Mouse (Mus musculus): ENCODE measurements around the gene Tspear. TPM values are rescaled to one million over a fixed set of nuclear protein-coding genes. Genes with fewer than 3 reads are reported as not detected.
"Not testable (repeated sequence)": the region's sequence is repeated elsewhere in the genome, so short reads cannot be mapped to it uniquely, and the experiment has no call there.

The Tspear gene
- polyA plus RNA-seq, 1 experiment from 2014 or later: 0.16 TPM

- H3K4me1 ChIP-seq (replicated peaks; ENCODE audit: control insufficient read depth, insufficient read depth, low read length); H3K4me2 ChIP-seq; H3K36me3 ChIP-seq (ENCODE audit: control insufficient read depth, insufficient read depth, low read length); H3K27ac ChIP-seq (ENCODE audit: low read depth, low read length); H3K9ac ChIP-seq (ENCODE audit: low read depth, low read length); ATAC-seq (replicated peaks; ENCODE audit: low FRiP score); DNase-seq (ENCODE audit: low spot score); H3K9me3 ChIP-seq (ENCODE audit: control insufficient read depth, low read length); H3K4me3 ChIP-seq (ENCODE audit: low read depth, low read length); H3K27me3 ChIP-seq (replicated peaks; ENCODE audit: control insufficient read depth, insufficient read depth, low read length): not testable (repeated sequence)
- WGBS: 40% methylated on average over 1 of the region's 1 CpGs
Observed at GRCm38 (mm10) chr10:77787876-77788275, 101.5 kb downstream of the Tspear start, which contains the start of gene Gm7137. Gene Gm7137 (minus strand): TSS chr10:77788200.

- no peaks in the 10 kb centered on the region for H3K9me3 ChIP-seq (ENCODE audit: control insufficient read depth, low read length)
- WGBS: 70% methylated on average over 2 of the region's 2 CpGs
- no peak overlapping the region for H3K4me2 ChIP-seq
- no peak overlapping the region for H3K27ac ChIP-seq (ENCODE audit: low read depth, low read length)
- ATAC-seq (replicated peaks; ENCODE audit: low FRiP score): no peak
- no peaks in the 10 kb centered on the region for H3K4me1 ChIP-seq (replicated peaks; ENCODE audit: control insufficient read depth, insufficient read depth, low read length)
- H3K36me3 ChIP-seq (ENCODE audit: control insufficient read depth, insufficient read depth, low read length): no peaks in the 10 kb centered on the region
- no peak overlapping the region for H3K9ac ChIP-seq (ENCODE audit: low read depth, low read length)
- no peaks in the 10 kb centered on the region for H3K27me3 ChIP-seq (replicated peaks; ENCODE audit: control insufficient read depth, insufficient read depth, low read length)
- H3K4me3 ChIP-seq (ENCODE audit: low read depth, low read length): no peak overlapping the region
- no peak for DNase-seq (ENCODE audit: low spot score)
Observed at GRCm38 (mm10) chr10:77788621-77789020, 102.3 kb downstream of the Tspear start.

- Histone ChIP-seq H3K4me3 (ENCODE audit: low read depth, low read length) (no peak within 1 kb of the TSS), H3K36me3 (ENCODE audit: control insufficient read depth, insufficient read depth, low read length) (no peaks in the 10 kb centered on the region), H3K27me3 (replicated peaks; ENCODE audit: control insufficient read depth, insufficient read depth, low read length) (no peaks in the 10 kb centered on the region), H3K27ac (ENCODE audit: low read depth, low read length) (no peak within 1 kb of the TSS), H3K4me2 (no peak within 1 kb of the TSS), H3K4me1 (replicated peaks; ENCODE audit: control insufficient read depth, insufficient read depth, low read length) (no peaks in the 10 kb centered on the region), H3K9me3 (ENCODE audit: control insufficient read depth, low read length) (no peaks in the 10 kb centered on the region), H3K9ac (ENCODE audit: low read depth, low read length) (no peak within 1 kb of the TSS)
- ATAC-seq (replicated peaks; ENCODE audit: low FRiP score): no peak
- WGBS: 35% methylated on average over 2 of the region's 2 CpGs
- no peak for DNase-seq (ENCODE audit: low spot score)
Observed at GRCm38 (mm10) chr10:77794976-77795375, 108.6 kb downstream of the Tspear start, which contains the start of gene Gm9639. Gene Gm9639 (minus strand): TSS chr10:77795076.

GRCm38 (mm10) chr10:77797677-77798076 lies 111.3 kb downstream of the Tspear start:
- 25% methylated on average over 3 of the region's 3 CpGs for WGBS

DNA sequence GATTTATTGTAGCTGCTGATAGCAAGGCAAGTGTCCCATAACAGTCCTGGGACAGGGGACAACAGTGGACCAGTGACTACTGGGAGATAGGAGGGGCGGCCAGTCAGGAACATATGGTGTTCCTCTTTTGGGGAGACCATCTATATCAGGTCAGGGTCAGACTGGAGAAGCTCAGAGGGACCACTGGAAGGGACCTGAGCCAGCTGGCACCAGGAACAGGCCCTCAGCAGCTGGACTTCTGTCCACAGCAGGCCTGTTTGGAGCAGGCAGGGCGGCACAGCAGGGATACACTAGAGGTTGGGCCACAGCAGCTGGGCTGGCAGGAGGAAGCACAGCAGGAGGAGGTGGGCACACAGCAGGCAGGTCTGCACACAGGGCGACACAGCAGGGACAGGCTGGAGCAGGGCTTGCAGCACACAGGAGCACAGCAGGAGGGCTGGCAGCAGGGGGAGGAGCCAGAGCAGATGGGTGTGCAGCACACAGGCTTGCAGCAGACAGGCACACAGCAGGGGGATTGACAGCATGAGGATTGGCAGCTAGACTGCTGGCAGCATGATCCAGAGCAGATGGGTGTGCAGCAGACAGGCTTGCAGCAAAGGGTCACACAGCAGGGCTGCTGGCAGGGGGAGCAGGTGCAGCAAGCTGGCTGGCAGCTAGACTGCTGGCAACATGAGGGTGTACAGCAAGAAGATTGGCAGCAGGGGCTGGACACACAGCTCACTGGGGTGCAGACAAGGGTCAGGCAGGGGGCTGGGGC lies 112.0 kb downstream of the Tspear start:
- not testable (repeated sequence) for H3K4me2 ChIP-seq; H3K36me3 ChIP-seq (ENCODE audit: control insufficient read depth, insufficient read depth, low read length); H3K27ac ChIP-seq (ENCODE audit: low read depth, low read length); DNase-seq (ENCODE audit: low spot score); H3K9me3 ChIP-seq (ENCODE audit: control insufficient read depth, low read length); H3K4me1 ChIP-seq (replicated peaks; ENCODE audit: control insufficient read depth, insufficient read depth, low read length); H3K9ac ChIP-seq (ENCODE audit: low read depth, low read length); ATAC-seq (replicated peaks; ENCODE audit: low FRiP score); H3K4me3 ChIP-seq (ENCODE audit: low read depth, low read length); H3K27me3 ChIP-seq (replicated peaks; ENCODE audit: control insufficient read depth, insufficient read depth, low read length)
- WGBS: 40% methylated on average over 3 of the region's 3 CpGs

More at GRCm38 (mm10) chr10:77797677-77798076, 111.3 kb downstream of the Tspear start:
- Histone ChIP-seq H3K9me3 (ENCODE audit: control insufficient read depth, low read length) (no peaks in the 10 kb centered on the region), H3K36me3 (ENCODE audit: control insufficient read depth, insufficient read depth, low read length) (no peaks in the 10 kb centered on the region), H3K4me1 (replicated peaks; ENCODE audit: control insufficient read depth, insufficient read depth, low read length) (no peaks in the 10 kb centered on the region), H3K27ac (ENCODE audit: low read depth, low read length) (no peak overlapping the region), H3K27me3 (replicated peaks; ENCODE audit: control insufficient read depth, insufficient read depth, low read length) (no peaks in the 10 kb centered on the region), H3K4me2 (no peak overlapping the region), H3K9ac (ENCODE audit: low read depth, low read length) (no peak overlapping the region), H3K4me3 (ENCODE audit: low read depth, low read length) (no peak overlapping the region)
- ATAC-seq (replicated peaks; ENCODE audit: low FRiP score) (no peak), DNase-seq (ENCODE audit: low spot score) (no peak)

- no peak within 1 kb of the TSS for H3K9ac ChIP-seq (ENCODE audit: low read depth, low read length)
- no peak within 1 kb of the TSS for H3K27ac ChIP-seq (ENCODE audit: low read depth, low read length)
- no peaks in the 10 kb centered on the region for H3K27me3 ChIP-seq (replicated peaks; ENCODE audit: control insufficient read depth, insufficient read depth, low read length)
- DNase-seq (ENCODE audit: low spot score): no peak
- no peaks in the 10 kb centered on the region for H3K4me1 ChIP-seq (replicated peaks; ENCODE audit: control insufficient read depth, insufficient read depth, low read length)
- ATAC-seq (replicated peaks; ENCODE audit: low FRiP score): no peak
- 64% methylated on average over 8 of the region's 8 CpGs for WGBS
- H3K4me2 ChIP-seq: no peak within 1 kb of the TSS
- no peak within 1 kb of the TSS for H3K4me3 ChIP-seq (ENCODE audit: low read depth, low read length)
- H3K36me3 ChIP-seq (ENCODE audit: control insufficient read depth, insufficient read depth, low read length): no peaks in the 10 kb centered on the region
- no peaks in the 10 kb centered on the region for H3K9me3 ChIP-seq (ENCODE audit: control insufficient read depth, low read length)
Observed at GRCm38 (mm10) chr10:77798921-77799508, 112.6 kb downstream of the Tspear start, which contains the start of gene Gm19668. Gene Gm19668 (minus strand): TSS chr10:77799133.

DNA sequence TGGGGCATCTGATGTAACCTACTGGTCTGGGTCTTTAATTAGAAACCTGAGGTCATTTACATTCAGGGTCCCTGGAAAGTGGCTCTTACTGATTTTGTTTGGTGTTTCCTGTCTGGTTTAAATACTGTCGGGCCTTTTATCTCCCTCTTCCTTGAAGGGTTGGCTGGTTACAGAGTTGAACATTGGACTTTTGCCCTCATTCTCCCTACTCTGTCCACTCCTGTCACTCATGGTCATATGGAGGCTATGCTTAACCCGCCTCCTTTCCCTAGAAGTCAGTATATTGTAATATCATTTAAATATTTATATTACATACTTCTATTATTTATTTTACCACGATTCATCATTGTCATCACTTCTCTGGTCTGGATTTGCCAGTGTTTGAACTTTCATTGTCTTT lies 117.7 kb downstream of the Tspear start:
- Histone ChIP-seq H3K4me2 (no peak overlapping the region), H3K36me3 (ENCODE audit: control insufficient read depth, insufficient read depth, low read length) (no peaks in the 10 kb centered on the region), H3K27me3 (replicated peaks; ENCODE audit: control insufficient read depth, insufficient read depth, low read length) (no peaks in the 10 kb centered on the region), H3K4me3 (ENCODE audit: low read depth, low read length) (no peak overlapping the region), H3K27ac (ENCODE audit: low read depth, low read length) (no peak overlapping the region), H3K9me3 (ENCODE audit: control insufficient read depth, low read length) (no peaks in the 10 kb centered on the region), H3K4me1 (replicated peaks; ENCODE audit: control insufficient read depth, insufficient read depth, low read length) (no peaks in the 10 kb centered on the region), H3K9ac (ENCODE audit: low read depth, low read length) (no peak overlapping the region)
- ATAC-seq (replicated peaks; ENCODE audit: low FRiP score): no peak
- DNase-seq (ENCODE audit: low spot score): no peak
- 55% methylated on average over 3 of the region's 3 CpGs for WGBS

- DNase-seq (ENCODE audit: low spot score): no peak
- WGBS: 70% methylated on average over 5 of the region's 5 CpGs
- H3K36me3 ChIP-seq (ENCODE audit: control insufficient read depth, insufficient read depth, low read length): no peaks in the 10 kb centered on the region
- ATAC-seq (replicated peaks; ENCODE audit: low FRiP score): no peak
- H3K9ac ChIP-seq (ENCODE audit: low read depth, low read length): no peak within 1 kb of the TSS
- H3K27ac ChIP-seq (ENCODE audit: low read depth, low read length): no peak within 1 kb of the TSS
- H3K9me3 ChIP-seq (ENCODE audit: control insufficient read depth, low read length): no peaks in the 10 kb centered on the region
- no peaks in the 10 kb centered on the region for H3K4me1 ChIP-seq (replicated peaks; ENCODE audit: control insufficient read depth, insufficient read depth, low read length)
- no peak within 1 kb of the TSS for H3K4me3 ChIP-seq (ENCODE audit: low read depth, low read length)
- H3K27me3 ChIP-seq (replicated peaks; ENCODE audit: control insufficient read depth, insufficient read depth, low read length): no peaks in the 10 kb centered on the region
- H3K4me2 ChIP-seq: no peak within 1 kb of the TSS
Observed at GRCm38 (mm10) chr10:77811743-77812142, 125.4 kb downstream of the Tspear start, which contains the start of gene Gm9507. Gene Gm9507 (minus strand): TSS chr10:77811843.

DNA sequence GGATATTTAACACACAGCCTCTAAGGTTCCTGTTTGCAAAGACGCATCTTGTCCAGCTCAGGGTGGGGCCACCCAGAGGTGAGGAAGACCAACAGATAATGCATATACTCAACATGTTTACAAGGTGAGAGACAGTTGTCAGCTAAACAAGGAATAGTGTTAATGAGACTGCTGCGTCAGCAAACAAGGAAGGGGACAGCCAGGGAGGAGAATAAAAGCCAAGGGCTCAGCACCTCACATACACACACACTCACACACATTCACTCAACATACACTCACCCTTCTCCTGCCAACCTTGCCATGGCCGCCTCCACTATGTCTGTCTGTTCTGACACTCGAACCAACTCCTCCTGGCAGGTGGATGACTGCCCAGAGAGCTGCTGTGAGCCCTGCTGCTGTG lies 128.0 kb downstream of the Tspear start, which contains the start of gene Gm2696:
Gene Gm2696, plus strand, starts transcription at position 301 of the 400 bp plus-strand sequence.
- no peaks in the 10 kb centered on the region for H3K36me3 ChIP-seq (ENCODE audit: control insufficient read depth, insufficient read depth, low read length)
- ATAC-seq (replicated peaks; ENCODE audit: low FRiP score): no peak
- H3K27me3 ChIP-seq (replicated peaks; ENCODE audit: control insufficient read depth, insufficient read depth, low read length): no peaks in the 10 kb centered on the region
- no peaks in the 10 kb centered on the region for H3K9me3 ChIP-seq (ENCODE audit: control insufficient read depth, low read length)
- no peaks in the 10 kb centered on the region for H3K4me1 ChIP-seq (replicated peaks; ENCODE audit: control insufficient read depth, insufficient read depth, low read length)
- H3K4me3 ChIP-seq (ENCODE audit: low read depth, low read length): no peak within 1 kb of the TSS
- no peak within 1 kb of the TSS for H3K4me2 ChIP-seq
- 38% methylated on average over 4 of the region's 4 CpGs for WGBS
- H3K27ac ChIP-seq (ENCODE audit: low read depth, low read length): no peak within 1 kb of the TSS
- no peak for DNase-seq (ENCODE audit: low spot score)
- no peak within 1 kb of the TSS for H3K9ac ChIP-seq (ENCODE audit: low read depth, low read length)
